Mouse (Mus musculus): Measurements from ENCODE around the gene Tmem206. TPM values are rescaled to one million over a fixed set of nuclear protein-coding genes. Genes with fewer than 3 reads are reported as not detected.

The Tmem206 gene
- total RNA-seq, 1 experiment from 2014 or later = 37.1 TPM

DNA sequence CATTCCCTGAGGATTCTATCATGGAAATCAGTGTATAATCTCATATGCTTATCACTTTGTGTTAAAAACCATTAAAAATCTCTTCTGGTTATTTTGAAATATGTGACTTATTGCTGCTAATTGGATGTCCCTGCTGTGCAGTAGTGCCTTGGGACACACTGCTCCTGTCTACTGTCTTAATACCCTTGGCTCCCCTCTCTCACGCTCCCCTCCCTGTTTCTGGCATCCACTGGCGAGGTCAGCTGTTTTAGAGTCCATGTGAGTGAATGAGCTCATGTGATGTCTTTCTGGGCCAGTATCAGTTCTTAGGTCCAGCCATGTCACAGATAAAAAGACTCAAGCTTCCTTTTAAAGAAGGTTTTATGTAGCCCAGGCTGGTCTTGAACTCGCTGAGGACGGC is 4.6 kb downstream of the Tmem206 start:
- ATAC-seq (replicated peaks in 1 of 2; ENCODE audit: insufficient read depth in 1 of 2, low FRiP score in 2 of 2, low TSS enrichment in 1 of 2, low read depth in 1 of 2, poor library complexity in 2 of 2, severe bottlenecking in 2 of 2) = no peak

DNA sequence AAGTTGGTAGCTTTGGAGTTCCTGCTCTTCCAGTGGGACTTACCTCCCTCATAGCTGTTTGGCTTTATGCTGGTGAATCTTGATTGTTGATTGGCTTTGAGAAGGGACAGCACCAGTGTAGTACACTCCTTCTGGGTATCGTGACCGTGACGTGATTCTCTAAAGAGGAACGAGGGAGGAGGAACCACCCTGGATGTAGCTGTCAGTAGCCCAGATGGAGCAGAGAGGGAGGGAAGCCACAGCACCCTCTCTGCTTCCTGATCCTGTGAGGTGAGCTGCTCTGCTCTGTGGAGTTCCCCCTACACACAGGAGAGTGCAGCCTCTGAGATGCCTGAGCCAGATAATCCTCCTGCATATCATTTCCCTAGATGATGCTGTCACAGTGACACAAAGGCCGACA is 8.8 kb downstream of the Tmem206 start:
- ATAC-seq (replicated peaks in 1 of 2; ENCODE audit: insufficient read depth in 1 of 2, low FRiP score in 2 of 2, low TSS enrichment in 1 of 2, low read depth in 1 of 2, poor library complexity in 2 of 2, severe bottlenecking in 2 of 2) = peak; percentile 88 to 90

DNA sequence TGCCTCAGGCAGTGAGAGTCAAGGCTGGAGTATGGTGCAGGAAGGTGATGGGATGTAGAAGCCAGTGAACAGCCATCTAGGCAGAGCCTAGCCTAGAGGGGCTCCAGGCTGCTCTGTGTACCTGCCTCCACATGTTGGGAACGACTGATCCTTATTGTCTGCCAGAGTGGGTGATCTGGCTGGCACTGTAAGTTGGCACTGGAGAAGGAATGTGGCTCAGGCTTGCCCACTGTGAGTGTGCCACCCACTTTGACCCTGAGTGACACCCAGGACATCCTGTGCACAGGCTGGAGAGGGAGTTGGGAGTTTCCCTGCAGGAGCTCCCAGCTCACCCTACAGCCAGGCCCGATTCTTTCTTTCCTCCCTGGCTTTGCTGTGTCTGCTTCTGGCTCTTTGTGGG is 14.2 kb downstream of the Tmem206 start:
- no peak for ATAC-seq (replicated peaks in 1 of 2; ENCODE audit: insufficient read depth in 1 of 2, low FRiP score in 2 of 2, low TSS enrichment in 1 of 2, low read depth in 1 of 2, poor library complexity in 2 of 2, severe bottlenecking in 2 of 2)

DNA sequence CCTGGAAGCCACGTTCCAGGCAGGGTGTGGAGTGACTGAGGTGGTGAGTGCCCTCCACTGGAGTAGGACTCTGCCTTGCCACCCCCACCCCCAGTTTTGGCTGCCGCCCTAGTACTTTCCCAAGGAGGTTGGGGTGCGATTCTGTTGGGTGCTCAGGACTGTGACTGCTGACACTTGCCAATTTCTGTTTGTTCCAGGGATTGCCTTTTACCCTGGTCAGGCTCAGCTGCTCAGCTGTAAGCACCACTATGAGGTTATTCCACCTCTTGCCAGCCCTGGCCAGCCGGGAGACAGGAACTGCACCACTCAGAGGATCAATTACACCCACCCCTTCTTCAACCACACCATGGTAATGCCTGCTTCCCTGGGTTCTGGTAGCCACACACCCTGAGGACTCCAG is 14.8 kb downstream of the Tmem206 start:
- ATAC-seq (replicated peaks in 1 of 2; ENCODE audit: insufficient read depth in 1 of 2, low FRiP score in 2 of 2, low TSS enrichment in 1 of 2, low read depth in 1 of 2, poor library complexity in 2 of 2, severe bottlenecking in 2 of 2) = no peak

DNA sequence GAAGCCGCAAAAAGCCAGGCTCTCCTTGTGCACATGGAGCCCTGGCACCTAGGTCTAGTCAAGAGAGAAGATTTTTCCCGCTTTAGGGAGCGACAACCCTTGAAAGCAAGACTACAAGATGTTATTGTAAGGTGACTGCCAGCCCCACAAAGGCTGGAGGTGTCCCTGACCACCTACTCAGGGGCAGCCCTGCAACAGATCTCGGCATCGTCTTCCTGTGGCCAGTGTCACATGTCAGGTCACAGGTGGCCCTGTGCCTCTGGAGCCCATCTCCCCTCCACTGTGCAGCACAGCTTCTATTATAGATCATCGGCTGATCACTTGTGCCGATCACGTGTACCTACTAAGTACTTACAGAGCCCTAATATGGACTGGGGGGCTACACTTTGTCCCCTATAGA is 21.9 kb downstream of the Tmem206 start:
- ATAC-seq (replicated peaks in 1 of 2; ENCODE audit: insufficient read depth in 1 of 2, low FRiP score in 2 of 2, low TSS enrichment in 1 of 2, low read depth in 1 of 2, poor library complexity in 2 of 2, severe bottlenecking in 2 of 2) = no peak

DNA sequence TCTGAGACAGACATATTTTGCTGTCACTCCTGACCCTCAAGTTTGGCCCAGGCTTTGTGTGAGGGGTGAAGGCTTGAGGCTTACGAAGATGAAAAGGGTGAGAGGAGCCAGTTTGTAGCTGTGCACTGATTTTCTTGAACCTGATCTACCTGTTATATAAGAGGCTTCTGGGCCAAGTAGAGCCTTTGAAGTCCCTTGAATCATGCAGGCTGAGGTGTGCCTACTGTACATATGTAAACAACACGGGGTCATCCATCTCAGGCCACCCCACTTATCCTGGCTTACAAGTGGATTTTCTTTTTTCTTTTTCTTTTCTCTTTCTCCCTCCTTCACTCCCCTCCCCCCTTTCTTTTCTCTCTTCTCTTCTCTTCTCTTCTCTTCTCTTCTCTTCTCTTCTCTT is 22.9 kb downstream of the Tmem206 start:
- no peak for ATAC-seq (replicated peaks in 1 of 2; ENCODE audit: insufficient read depth in 1 of 2, low FRiP score in 2 of 2, low TSS enrichment in 1 of 2, low read depth in 1 of 2, poor library complexity in 2 of 2, severe bottlenecking in 2 of 2)

DNA sequence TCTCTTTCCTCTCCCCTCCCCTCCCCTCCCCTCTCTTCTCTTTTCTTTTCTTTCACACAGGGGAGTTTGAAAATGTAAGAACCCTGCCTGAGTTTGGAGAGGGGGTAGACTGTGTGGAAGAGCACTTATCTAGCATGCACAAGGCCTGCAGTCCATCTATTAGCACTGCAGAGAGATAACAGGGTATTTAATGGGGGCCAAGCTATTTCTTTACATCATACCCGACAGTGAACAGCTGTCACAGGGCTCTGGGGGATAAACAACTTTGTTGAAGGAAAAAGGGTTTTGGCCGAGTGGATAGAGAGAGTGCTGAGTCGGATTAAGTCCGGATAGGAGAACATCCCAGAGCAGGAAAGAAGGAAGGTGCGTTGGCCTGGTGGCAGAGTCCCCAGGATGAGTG is 23.3 kb downstream of the Tmem206 start:
- no peak for ATAC-seq (replicated peaks in 1 of 2; ENCODE audit: insufficient read depth in 1 of 2, low FRiP score in 2 of 2, low TSS enrichment in 1 of 2, low read depth in 1 of 2, poor library complexity in 2 of 2, severe bottlenecking in 2 of 2)

DNA sequence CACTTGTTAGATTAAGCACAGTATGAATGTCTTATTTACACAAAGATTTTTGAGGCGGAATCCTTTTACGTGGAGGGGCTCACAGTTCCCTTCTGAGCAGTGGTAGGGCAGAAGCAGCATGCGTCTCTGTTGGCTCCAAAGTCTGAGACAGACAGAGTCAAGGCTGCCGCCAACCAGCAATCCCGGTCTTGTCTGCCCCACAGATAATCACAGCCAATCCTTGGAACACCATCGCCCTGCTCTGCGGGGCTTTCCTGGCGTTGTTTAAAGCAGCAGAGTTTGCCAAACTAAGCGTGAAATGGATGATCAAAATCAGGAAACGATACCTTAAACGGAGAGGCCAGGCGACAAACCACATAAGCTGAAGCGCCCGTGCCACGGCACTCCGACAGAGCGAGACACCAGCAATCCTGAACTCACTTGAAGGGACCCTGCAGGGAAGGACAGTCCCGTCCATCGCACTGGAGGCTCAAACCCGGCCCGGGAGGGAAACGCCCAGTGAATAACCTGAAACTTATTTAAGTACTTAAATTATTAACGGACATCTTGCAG is 23.9 kb downstream of the Tmem206 start:
- no peak for ATAC-seq (replicated peaks in 1 of 2; ENCODE audit: insufficient read depth in 1 of 2, low FRiP score in 2 of 2, low TSS enrichment in 1 of 2, low read depth in 1 of 2, poor library complexity in 2 of 2, severe bottlenecking in 2 of 2)

DNA sequence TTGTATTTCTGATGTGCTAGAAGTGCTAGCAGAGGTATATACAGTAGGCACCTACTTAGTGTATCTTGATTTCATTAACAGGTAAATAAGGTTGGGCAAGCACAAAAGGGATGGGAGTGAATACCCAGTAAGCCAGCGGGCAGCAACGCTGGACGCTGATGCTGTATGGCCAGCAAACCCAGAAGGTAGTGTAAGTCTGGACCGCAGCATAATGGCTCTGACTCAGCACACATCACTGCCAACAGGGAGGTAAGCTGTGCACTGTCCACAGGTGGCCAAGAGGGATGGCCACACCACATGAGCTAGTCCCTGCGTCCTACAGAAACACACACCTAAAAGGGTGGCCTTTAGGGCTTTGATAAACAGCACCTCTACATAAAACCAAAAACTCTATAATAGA is 24.6 kb downstream of the Tmem206 start:
- ATAC-seq (replicated peaks in 1 of 2; ENCODE audit: insufficient read depth in 1 of 2, low FRiP score in 2 of 2, low TSS enrichment in 1 of 2, low read depth in 1 of 2, poor library complexity in 2 of 2, severe bottlenecking in 2 of 2) = no peak

DNA sequence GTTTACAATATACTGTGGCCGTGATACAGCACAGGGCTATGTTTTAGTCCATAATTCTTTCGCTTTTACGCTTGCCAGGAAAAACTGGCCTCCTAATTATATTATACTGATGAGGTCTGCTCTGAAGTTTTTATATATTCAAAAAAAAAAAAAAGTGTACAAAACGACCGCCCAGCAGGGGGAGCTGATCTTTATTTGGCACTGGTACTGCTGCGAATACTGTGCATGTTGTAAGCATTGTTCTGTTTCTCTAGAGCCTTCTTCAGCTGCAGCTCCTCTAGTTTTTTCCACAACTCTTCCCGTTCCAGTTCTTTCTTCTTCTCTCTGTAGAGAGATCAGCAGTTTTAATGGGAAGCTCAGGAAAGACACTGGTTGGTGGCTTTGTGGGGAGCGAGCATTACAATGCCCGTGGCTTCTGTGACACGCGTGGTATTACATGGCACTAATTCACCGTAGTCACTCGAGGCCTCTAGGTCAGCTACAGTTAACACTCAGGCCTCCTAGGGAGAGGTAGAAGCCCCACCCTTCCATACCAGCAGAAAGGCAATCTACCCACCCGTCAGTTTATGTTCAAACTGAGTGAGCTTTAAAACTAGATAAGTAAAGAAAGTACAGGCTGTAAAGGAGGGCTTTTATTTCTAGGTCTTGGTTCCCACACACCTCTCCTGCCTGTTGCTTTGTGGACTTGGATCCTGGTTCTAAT is 27.2 kb downstream of the Tmem206 start:
- 0 out of 4 replicates have a peak, but pooled peaks have one; percentile 37 to 38 for ATAC-seq (replicated peaks in 1 of 2; ENCODE audit: insufficient read depth in 1 of 2, low FRiP score in 2 of 2, low TSS enrichment in 1 of 2, low read depth in 1 of 2, poor library complexity in 2 of 2, severe bottlenecking in 2 of 2)

DNA sequence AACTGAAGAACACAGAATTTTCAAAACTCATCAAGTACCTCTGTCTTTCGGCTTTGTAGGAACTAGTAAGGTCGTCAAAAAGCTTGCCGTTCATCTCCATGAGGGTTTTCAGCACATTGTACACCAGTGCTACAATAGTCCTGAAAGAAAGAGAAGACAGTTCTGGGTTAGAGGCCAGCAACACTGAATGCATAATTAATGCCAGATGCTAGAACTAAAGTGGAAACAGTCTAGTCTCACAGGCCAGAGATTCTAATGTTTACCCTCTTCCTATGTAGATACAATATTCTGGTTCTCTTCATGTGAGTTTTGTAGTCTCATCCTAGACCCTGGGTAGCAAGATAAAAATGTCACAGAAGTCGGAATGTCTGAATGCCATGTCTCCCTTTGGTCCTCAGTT is 28.1 kb downstream of the Tmem206 start:
- ATAC-seq (replicated peaks in 1 of 2; ENCODE audit: insufficient read depth in 1 of 2, low FRiP score in 2 of 2, low TSS enrichment in 1 of 2, low read depth in 1 of 2, poor library complexity in 2 of 2, severe bottlenecking in 2 of 2) = no peak

DNA sequence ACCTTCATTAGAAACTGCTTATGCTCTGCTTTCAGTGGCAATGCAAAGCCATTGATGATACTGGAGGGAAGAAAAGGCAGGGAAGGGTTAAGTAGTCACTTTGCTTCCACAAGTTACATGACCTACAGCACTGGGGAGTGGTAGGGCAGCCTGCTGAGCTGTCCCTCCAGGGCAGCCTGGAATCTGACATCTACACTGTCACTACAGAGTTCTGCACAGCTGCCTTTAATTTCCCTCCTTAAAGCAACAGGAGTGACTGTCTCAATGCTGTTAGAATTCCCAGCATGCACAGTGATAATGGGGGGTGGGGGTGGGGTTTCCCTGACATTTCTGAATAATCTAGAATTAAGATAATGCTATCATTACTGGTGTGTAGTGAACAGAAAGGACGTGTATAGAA is 31.2 kb downstream of the Tmem206 start:
- no peak for ATAC-seq (replicated peaks in 1 of 2; ENCODE audit: insufficient read depth in 1 of 2, low FRiP score in 2 of 2, low TSS enrichment in 1 of 2, low read depth in 1 of 2, poor library complexity in 2 of 2, severe bottlenecking in 2 of 2)

DNA sequence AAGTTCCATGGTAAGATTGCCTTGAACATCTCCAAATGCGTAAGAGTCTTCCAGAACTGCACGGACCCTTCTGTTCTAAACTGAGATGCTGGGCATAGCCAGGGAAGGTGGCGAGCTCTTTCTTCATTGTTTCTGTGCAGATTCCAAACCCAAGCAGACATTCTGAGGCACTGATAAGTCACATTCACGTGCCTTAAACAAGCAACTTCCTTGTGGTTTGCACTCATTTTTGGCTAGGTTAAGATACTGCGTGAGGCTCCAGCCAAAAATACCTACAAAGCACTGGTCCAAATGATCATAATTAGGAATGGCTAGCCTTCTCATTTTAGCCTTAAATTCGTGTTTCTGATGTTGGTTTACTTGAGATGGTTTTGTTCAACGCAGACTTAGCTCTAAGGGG is 33.8 kb downstream of the Tmem206 start:
- ATAC-seq (replicated peaks in 1 of 2; ENCODE audit: insufficient read depth in 1 of 2, low FRiP score in 2 of 2, low TSS enrichment in 1 of 2, low read depth in 1 of 2, poor library complexity in 2 of 2, severe bottlenecking in 2 of 2) = no peak

DNA sequence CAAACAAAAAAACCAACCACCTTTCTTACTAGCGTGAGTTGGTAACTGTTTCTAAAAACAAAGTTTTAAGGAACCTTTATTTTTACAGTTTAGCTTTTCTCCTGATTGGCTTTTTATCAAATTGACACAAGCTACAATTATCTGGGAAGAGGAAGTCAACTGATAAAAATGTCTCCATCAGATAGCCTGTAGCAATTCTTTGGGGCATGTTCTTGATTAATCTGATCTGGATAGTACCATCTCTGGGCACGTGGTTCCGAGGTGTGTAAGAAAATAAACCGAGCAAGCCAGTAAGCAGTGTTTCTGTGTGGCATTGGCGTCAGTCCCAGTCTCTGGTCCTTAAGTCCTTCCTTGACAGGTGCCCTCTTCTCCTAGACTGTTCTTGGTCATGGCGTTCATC is 36.7 kb downstream of the Tmem206 start:
- ATAC-seq (replicated peaks in 1 of 2; ENCODE audit: insufficient read depth in 1 of 2, low FRiP score in 2 of 2, low TSS enrichment in 1 of 2, low read depth in 1 of 2, poor library complexity in 2 of 2, severe bottlenecking in 2 of 2) = no peak

DNA sequence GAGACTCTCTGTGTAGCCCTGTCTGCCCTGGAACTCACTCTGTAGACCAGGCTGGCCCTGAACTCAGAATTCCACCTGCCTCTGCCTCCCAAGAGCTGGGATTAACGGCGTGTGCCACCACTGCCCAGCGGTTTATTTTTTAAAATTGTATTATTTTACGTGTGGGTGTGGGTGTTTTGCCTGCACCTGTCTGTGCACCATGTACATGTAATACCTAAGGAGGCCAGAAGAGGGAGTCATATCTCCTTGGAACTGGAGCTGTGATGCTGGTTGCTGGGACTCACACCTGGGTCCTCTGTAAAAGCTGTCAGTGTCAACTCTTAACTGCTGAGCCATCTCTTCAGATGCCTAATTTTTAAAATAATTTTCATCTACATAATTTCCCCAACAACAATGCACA is 38.8 kb downstream of the Tmem206 start:
- ATAC-seq (replicated peaks in 1 of 2; ENCODE audit: insufficient read depth in 1 of 2, low FRiP score in 2 of 2, low TSS enrichment in 1 of 2, low read depth in 1 of 2, poor library complexity in 2 of 2, severe bottlenecking in 2 of 2) = peak; percentile 49 to 67; a peak in 2 of 4 replicates

DNA sequence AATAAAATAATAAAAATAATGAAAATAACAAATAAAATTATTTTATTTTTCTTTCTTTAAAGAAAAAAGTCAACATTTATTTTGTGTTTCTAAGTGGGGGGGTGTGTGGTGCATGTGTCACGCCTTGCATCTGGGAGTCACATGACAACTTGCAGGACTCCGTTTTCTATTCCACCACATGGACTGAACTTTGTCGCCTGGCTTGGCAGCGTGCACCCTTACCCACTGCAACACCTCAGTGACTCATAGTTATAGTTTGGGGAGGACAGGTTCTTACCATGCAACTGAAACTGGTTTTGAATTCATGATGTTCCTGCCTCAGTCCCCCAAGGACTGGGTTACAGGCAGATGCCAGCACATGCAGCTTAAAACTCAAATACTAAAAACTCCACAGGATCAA is 42.5 kb downstream of the Tmem206 start:
- ATAC-seq (replicated peaks in 1 of 2; ENCODE audit: insufficient read depth in 1 of 2, low FRiP score in 2 of 2, low TSS enrichment in 1 of 2, low read depth in 1 of 2, poor library complexity in 2 of 2, severe bottlenecking in 2 of 2) = no peak

DNA sequence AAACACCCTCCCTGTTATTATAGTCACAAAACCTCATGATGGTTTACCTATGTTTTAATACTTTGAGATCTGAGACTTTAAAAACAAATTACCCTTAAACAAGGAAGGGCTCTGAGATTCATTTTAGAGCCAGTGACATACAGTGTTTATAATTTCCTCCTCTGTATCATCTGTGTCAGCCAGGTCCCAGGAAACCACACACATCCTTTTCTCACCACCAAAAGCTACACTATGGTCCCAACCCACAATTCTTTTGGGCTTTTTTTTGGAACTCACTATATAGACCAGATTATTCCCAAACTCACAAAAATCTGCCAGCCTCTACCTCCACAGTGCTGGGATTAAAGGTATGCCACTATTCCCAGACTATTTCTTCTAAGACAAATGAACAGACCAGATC is 43.4 kb downstream of the Tmem206 start:
- no peak for ATAC-seq (replicated peaks in 1 of 2; ENCODE audit: insufficient read depth in 1 of 2, low FRiP score in 2 of 2, low TSS enrichment in 1 of 2, low read depth in 1 of 2, poor library complexity in 2 of 2, severe bottlenecking in 2 of 2)

DNA sequence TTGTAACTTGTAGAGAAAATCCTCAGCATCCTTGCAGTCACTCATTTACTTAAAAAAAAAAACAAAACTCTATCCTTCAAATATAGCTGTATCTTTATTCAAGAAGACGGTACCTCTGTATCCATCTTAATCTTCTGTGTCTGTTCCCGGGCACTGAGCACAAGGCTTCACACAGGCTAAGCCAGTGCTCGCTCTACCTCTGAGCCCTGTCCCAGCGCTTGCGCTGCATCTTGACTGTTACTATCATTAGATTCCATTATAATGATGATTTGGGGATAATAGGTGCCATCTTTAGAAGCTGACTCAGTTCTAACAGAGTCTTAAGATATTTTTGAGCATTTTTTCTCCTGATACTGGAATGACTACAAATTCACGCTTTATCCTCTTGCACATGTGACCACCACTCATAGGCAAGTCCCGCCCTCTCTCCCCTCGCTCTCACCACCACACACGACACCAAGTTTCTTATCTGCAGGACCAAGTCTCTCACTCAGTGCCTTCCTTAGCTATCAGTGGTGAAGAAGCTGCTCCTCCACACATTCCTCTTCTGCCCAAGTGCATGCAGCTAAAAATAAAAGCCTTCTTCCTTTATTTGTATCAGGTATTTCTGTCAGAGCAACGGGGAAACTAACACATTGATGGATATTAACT is 49.4 kb downstream of the Tmem206 start:
- no peak for ATAC-seq (replicated peaks in 1 of 2; ENCODE audit: insufficient read depth in 1 of 2, low FRiP score in 2 of 2, low TSS enrichment in 1 of 2, low read depth in 1 of 2, poor library complexity in 2 of 2, severe bottlenecking in 2 of 2)

DNA sequence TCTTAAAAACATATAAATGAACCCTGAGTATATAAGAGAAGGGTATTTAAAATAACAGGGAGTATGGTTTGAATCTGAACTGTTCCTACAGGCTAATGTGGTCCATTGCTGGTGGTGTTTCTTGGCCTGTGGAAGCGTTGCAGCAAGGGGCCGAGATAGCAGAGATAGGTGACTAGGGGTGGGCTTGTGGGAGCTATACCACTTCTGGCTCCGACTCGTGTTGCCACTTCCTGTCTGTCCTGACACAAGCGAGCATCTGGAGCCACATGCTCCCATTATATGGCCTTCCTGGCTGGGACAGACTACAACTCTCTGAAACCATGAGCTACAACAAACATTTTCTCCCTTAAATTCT is 49.9 kb downstream of the Tmem206 start:
- no peak for ATAC-seq (replicated peaks in 1 of 2; ENCODE audit: insufficient read depth in 1 of 2, low FRiP score in 2 of 2, low TSS enrichment in 1 of 2, low read depth in 1 of 2, poor library complexity in 2 of 2, severe bottlenecking in 2 of 2)
